ENCODE assay signal across 8 mouse cellular contexts in the genomic region with DNA sequence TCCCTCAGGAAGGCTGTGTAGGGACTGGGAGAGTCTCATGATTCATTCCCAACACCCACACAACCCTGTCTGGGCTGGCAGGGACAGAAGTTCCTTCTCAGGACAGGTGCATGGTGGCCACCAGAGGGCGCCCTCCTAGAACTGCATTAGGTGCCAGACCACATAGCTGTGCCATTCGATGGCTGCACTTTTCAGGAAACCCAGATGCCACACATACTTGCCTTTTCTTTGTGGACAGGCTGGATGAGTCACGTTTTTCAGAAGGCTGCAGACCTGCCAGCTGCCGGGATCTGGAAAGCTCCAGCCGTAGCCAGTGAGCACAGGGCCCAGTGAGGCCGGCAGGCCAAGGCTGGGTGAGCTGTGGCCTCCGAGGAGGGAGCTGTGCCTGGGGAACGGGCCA.
DNase-seq lines count a peak whose midpoint lies in the region; ATAC-seq and TF ChIP-seq lines count a peak whose summit lies in the region.

No protein-coding gene starts in this region.

- ATAC-seq in heart, embryonic 12.5 days (ENCODE audit: insufficient number of reproducible peaks, low FRiP score) = peak; percentile 54
- peak; percentile 55 for ATAC-seq in kidney, embryonic 15.5 days (replicated peaks; ENCODE audit: low FRiP score)
- ATAC-seq in liver, embryonic 11.5 days (replicated peaks; ENCODE audit: low FRiP score) = peak; percentile 35; the same call in 1 of the 2 replicates
- no peak for ATAC-seq in neural tube, embryonic 11.5 days (ENCODE audit: insufficient read depth, low FRiP score, low TSS enrichment)
- peak; percentile 53 for ATAC-seq in stomach, embryonic 16.5 days (ENCODE audit: insufficient read depth, low FRiP score)

- WGBS in heart, embryonic 12.5 days = 25% methylated on average over 8 of the region's 8 CpGs
- 43% methylated on average over 8 of the region's 8 CpGs for WGBS in kidney, embryonic 15.5 days
- 40% methylated on average over 8 of the region's 8 CpGs for WGBS in liver, embryonic 11.5 days
- 42% methylated on average over 8 of the region's 8 CpGs for WGBS in neural tube, embryonic 11.5 days
- WGBS in stomach, embryonic 16.5 days = 29% methylated on average over 8 of the region's 8 CpGs

- no peaks in the 10 kb centered on the region for H3K9me3 ChIP-seq in heart, embryonic 12.5 days (replicated peaks)
- no peaks in the 10 kb centered on the region for H3K9me3 ChIP-seq in kidney, embryonic 15.5 days (replicated peaks)
- H3K9me3 ChIP-seq in liver, embryonic 11.5 days (ENCODE audit: control insufficient read depth, low read length) = no peaks in the 10 kb centered on the region
- no peaks in the 10 kb centered on the region for H3K9me3 ChIP-seq in neural tube, embryonic 11.5 days (ENCODE audit: control insufficient read depth, low read length)
- H3K9me3 ChIP-seq in stomach, embryonic 16.5 days (replicated peaks; ENCODE audit: control insufficient read depth, low read length) = no peaks in the 10 kb centered on the region

- no peak overlapping the region for H3K9ac ChIP-seq in heart, embryonic 12.5 days
- no peak overlapping the region for H3K9ac ChIP-seq in kidney, embryonic 15.5 days
- no peak overlapping the region for H3K9ac ChIP-seq in liver, embryonic 11.5 days (ENCODE audit: low read depth, low read length)
- no peak overlapping the region for H3K9ac ChIP-seq in neural tube, embryonic 11.5 days (ENCODE audit: low read length)
- no peak overlapping the region for H3K9ac ChIP-seq in stomach, embryonic 16.5 days (ENCODE audit: low read length)

- no peaks in the 10 kb centered on the region for H3K79me3 ChIP-seq in C2C12 (ENCODE audit: low read depth)

- H3K27ac ChIP-seq in bone marrow macrophage, adult 2 months (ENCODE audit: insufficient read depth, low read depth, low read length) = no peak overlapping the region
- peak overlapping the region; percentile 85 for H3K27ac ChIP-seq in heart, embryonic 12.5 days (ENCODE audit: poor library complexity, severe bottlenecking)
- peak overlapping the region; percentile 66 for H3K27ac ChIP-seq in kidney, embryonic 15.5 days
- no peak overlapping the region for H3K27ac ChIP-seq in liver, embryonic 11.5 days (ENCODE audit: low read depth, low read length)
- H3K27ac ChIP-seq in neural tube, embryonic 11.5 days (ENCODE audit: low read depth, low read length) = no peak overlapping the region
- H3K27ac ChIP-seq in stomach, embryonic 16.5 days (ENCODE audit: low read length) = no peak overlapping the region; the same call in 1 of the 2 replicates

- TF ChIP-seq POLR2A in bone marrow macrophage, adult 2 months (IDR thresholded peaks at IDR 0.05; ENCODE audit: borderline replicate concordance, low read depth, low read length) = no peak

- no peaks in the 10 kb centered on the region for H3K27me3 ChIP-seq in C2C12 (ENCODE audit: control insufficient read depth, insufficient read depth, insufficient read length)
- 0 out of 2 replicates have a peak, but pooled peaks cover 2% of the 10 kb centered on the region for H3K27me3 ChIP-seq in heart, embryonic 12.5 days (replicated peaks)
- H3K27me3 ChIP-seq in kidney, embryonic 15.5 days = no peaks in the 10 kb centered on the region
- no peaks in the 10 kb centered on the region for H3K27me3 ChIP-seq in liver, embryonic 11.5 days (replicated peaks; ENCODE audit: control insufficient read depth, insufficient read depth, low read length)
- H3K27me3 ChIP-seq in neural tube, embryonic 11.5 days (ENCODE audit: control insufficient read depth, insufficient read depth, low read length) = no peaks in the 10 kb centered on the region
- H3K27me3 ChIP-seq in stomach, embryonic 16.5 days (ENCODE audit: control insufficient read depth, insufficient read depth, low read length) = no peaks in the 10 kb centered on the region

- peak; percentile 88 for TF ChIP-seq CTCF in C2C12 (IDR thresholded peaks at IDR 0.05; ENCODE audit: control insufficient read depth, insufficient read depth, insufficient read length)
- peak; percentile 92 for TF ChIP-seq CTCF in bone marrow macrophage, adult 2 months (IDR thresholded peaks at IDR 0.05; ENCODE audit: low read depth, low read length)

- DNase-seq in fat pad, adult 2 months (ENCODE audit: extremely low read depth, low read depth, low spot score) = peak; percentile 46
- peak; percentile 65 for DNase-seq in liver, embryonic 11.5 days (ENCODE audit: low spot score)
- peak; percentile 73 for DNase-seq in neural tube, embryonic 11.5 days (ENCODE audit: low spot score)

- no peak overlapping the region for H3ac ChIP-seq in C2C12 (ENCODE audit: control insufficient read depth, insufficient read length, low read depth)

- no peak overlapping the region for H3K4me3 ChIP-seq in C2C12 (ENCODE audit: insufficient read depth, poor library complexity, severe bottlenecking)
- no peak overlapping the region for H3K4me3 ChIP-seq in bone marrow macrophage, adult 2 months (ENCODE audit: insufficient read depth, low read length)
- H3K4me3 ChIP-seq in heart, embryonic 12.5 days = no peak overlapping the region
- no peak overlapping the region for H3K4me3 ChIP-seq in kidney, embryonic 15.5 days (replicated peaks)
- H3K4me3 ChIP-seq in liver, embryonic 11.5 days (ENCODE audit: low read depth, low read length) = no peak overlapping the region
- H3K4me3 ChIP-seq in neural tube, embryonic 11.5 days (ENCODE audit: low read depth, low read length) = no peak overlapping the region
- no peak overlapping the region for H3K4me3 ChIP-seq in stomach, embryonic 16.5 days (replicated peaks; ENCODE audit: low read length)

- H3K36me3 ChIP-seq in C2C12 (ENCODE audit: control insufficient read depth, insufficient read depth) = no peaks in the 10 kb centered on the region
- H3K36me3 ChIP-seq in heart, embryonic 12.5 days = no peaks in the 10 kb centered on the region
- H3K36me3 ChIP-seq in kidney, embryonic 15.5 days = no peaks in the 10 kb centered on the region
- H3K36me3 ChIP-seq in liver, embryonic 11.5 days (ENCODE audit: control insufficient read depth, insufficient read depth, low read length) = no peaks in the 10 kb centered on the region
- H3K36me3 ChIP-seq in neural tube, embryonic 11.5 days (ENCODE audit: control insufficient read depth, insufficient read depth, low read length) = no peaks in the 10 kb centered on the region
- H3K36me3 ChIP-seq in stomach, embryonic 16.5 days (ENCODE audit: control insufficient read depth, insufficient read depth, low read length) = no peaks in the 10 kb centered on the region

- peaks cover 12% of the 10 kb centered on the region for H3K4me1 ChIP-seq in bone marrow macrophage, adult 2 months (ENCODE audit: control insufficient read depth, insufficient read depth, low read length)
- peaks cover 66% of the 10 kb centered on the region for H3K4me1 ChIP-seq in heart, embryonic 12.5 days (replicated peaks)
- peaks cover 38% of the 10 kb centered on the region for H3K4me1 ChIP-seq in kidney, embryonic 15.5 days
- H3K4me1 ChIP-seq in liver, embryonic 11.5 days (replicated peaks; ENCODE audit: control insufficient read depth, insufficient read depth, low read length) = peaks cover 20% of the 10 kb centered on the region
- H3K4me1 ChIP-seq in neural tube, embryonic 11.5 days (ENCODE audit: control insufficient read depth, insufficient read depth, low read length) = no peaks in the 10 kb centered on the region; the same call in 1 of the 2 replicates
- peaks cover 31% of the 10 kb centered on the region for H3K4me1 ChIP-seq in stomach, embryonic 16.5 days (ENCODE audit: control insufficient read depth, insufficient read depth, low read length)

- no peak overlapping the region for H3K4me2 ChIP-seq in heart, embryonic 12.5 days
- H3K4me2 ChIP-seq in kidney, embryonic 15.5 days = no peak overlapping the region
- H3K4me2 ChIP-seq in liver, embryonic 11.5 days = no peak overlapping the region
- no peak overlapping the region for H3K4me2 ChIP-seq in neural tube, embryonic 11.5 days (ENCODE audit: low read depth)
- H3K4me2 ChIP-seq in stomach, embryonic 16.5 days (ENCODE audit: low read depth, low read length) = no peak overlapping the region

- no peaks in the 10 kb centered on the region for H3K79me2 ChIP-seq in C2C12 (ENCODE audit: control insufficient read depth, insufficient read depth)

TF ChIP-seq in C2C12, 6 proteins besides CTCF, POLR2A, EP300 and RAD21:
- TF ChIP-seq MAX (IDR thresholded peaks at IDR 0.05) (peak; percentile 78), MYOG (IDR thresholded peaks at IDR 0.05; ENCODE audit: control insufficient read depth, extremely low read depth, insufficient read length) (no peak), MYOD1 (IDR thresholded peaks at IDR 0.05; ENCODE audit: control insufficient read depth, insufficient read length, low read depth) (peak; percentile 75), CEBPB (IDR thresholded peaks at IDR 0.05; ENCODE audit: low read depth) (no peak), FOSL1 (IDR thresholded peaks at IDR 0.05; ENCODE audit: insufficient read depth, low read length, poor library complexity, severe bottlenecking) (peak; percentile 64)

Comparison
In these comparisons a context has a peak if more than half of its experiments do, and no peak if none do; other contexts are left out.
1. H3K27ac ChIP-seq: peak in heart, embryonic 12.5 days (single experiment) and kidney, embryonic 15.5 days (single experiment); none in bone marrow macrophage, adult 2 months (single experiment), liver, embryonic 11.5 days (single experiment), neural tube, embryonic 11.5 days (single experiment) and stomach, embryonic 16.5 days (single experiment).
2. Peak in every context shown above with its lines, with median percentiles within 50 percentile points of each other: DNase-seq.